Mouse (Mus musculus) adrenal gland, postnatal 36 days (tissue): ENCODE measurements around the gene Rab3gap1. TPM values are rescaled to one million over a fixed set of nuclear protein-coding genes. Genes with fewer than 3 reads are reported as not detected.

Source experiments
- DNase-seq, 2 experiments: peaks; one replicate each; pipeline ENCODE4 v3.0.0; 2021; ENCODE audit warnings: mixed read lengths in 1 of 2
- total RNA-seq, 2 experiments: library from RNA; stranded (reverse); gene quantifications; 2 replicates each; pipeline ENCODE4 v1.2.3; 2021

Rab3gap1 gene
- total RNA-seq, 2 experiments from 2014 or later: 49.7 to 50.2 TPM

GRCm38 (mm10) chr1:127982268-127982667 is 113.7 kb downstream of the Rab3gap1 start:
- no peak for DNase-seq

GRCm38 (mm10) chr1:127983274-127983993 is 114.9 kb downstream of the Rab3gap1 start:
- DNase-seq: no peak

GRCm38 (mm10) chr1:127985391-127985790 is 116.8 kb downstream of the Rab3gap1 start:
- DNase-seq: no peak

DNA sequence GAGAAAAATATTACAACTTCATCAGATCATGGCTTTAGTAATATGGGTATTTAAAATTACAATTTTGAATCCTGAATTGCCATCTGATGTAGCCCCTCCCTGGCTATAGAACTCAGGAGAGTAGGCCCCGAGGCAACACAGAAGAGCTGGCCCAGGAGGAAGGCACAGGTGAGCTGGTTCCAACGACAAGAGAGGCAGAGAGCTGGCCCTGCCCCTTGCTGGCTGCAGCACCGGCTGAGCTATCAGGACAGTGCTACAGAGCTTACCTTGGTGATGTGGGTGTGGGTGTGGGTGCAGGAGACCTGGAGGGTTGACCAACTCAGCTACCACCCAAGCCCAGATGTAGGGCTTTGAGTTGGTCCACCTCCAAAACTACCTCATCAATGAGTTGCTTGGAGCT is 119.7 kb downstream of the Rab3gap1 start:
- no peak for DNase-seq

DNA sequence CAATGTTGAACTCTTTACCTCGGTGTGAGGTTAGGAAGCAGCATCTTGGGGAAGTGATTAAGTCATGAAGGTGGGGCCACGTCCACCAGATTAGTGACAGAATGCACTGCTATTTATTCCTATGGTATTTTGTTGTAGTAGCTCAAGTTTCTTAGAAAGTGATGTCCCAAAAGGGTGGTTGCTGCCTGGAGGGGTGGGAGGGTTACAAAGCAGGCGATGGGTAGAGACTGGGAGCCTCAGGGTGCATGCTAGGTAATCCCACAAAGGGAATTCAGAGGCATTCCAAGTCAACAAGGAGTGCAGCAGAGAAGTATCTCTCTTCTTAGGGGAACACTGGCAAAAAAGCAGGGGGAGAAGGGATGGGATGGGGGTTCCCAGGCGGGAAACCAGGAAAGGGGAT is 120.8 kb downstream of the Rab3gap1 start:
- DNase-seq: no peak

- peak; percentile 25 to 62 for DNase-seq
These were observed 121.5 kb downstream of the Rab3gap1 start for GRCm38 (mm10) chr1:127989876-127990731.

Other genes starting within 250 kb of the Rab3gap1 start
- under 1 TPM in 1 of 2 experiments, not detected in 1; 0.26 TPM for gene Tmem163, start 189.2 kb upstream of the Rab3gap1 start, total RNA-seq
- gene Acmsd, start 139.4 kb upstream of the Rab3gap1 start, total RNA-seq: not detected
- gene Ccnt2, start 94.6 kb upstream of the Rab3gap1 start, total RNA-seq: 10 to 100 TPM; 37.9 to 45.0 TPM
- under 1 TPM; 0.13 to 0.33 TPM for gene Map3k19, start 13.7 kb upstream of the Rab3gap1 start, total RNA-seq
- 1 to 10 TPM; 4.3 to 4.6 TPM for gene Zranb3, start 234.3 kb downstream of the Rab3gap1 start, total RNA-seq
- 10 to 100 TPM; 72.0 to 75.2 TPM for gene R3hdm1, start 234.5 kb downstream of the Rab3gap1 start, total RNA-seq